17 mouse cellular contexts compared by ENCODE assay signal in genomic region chr7:3354850-3355249, GRCm38 (mm10). TPM values are rescaled to one million over a fixed set of nuclear protein-coding genes. Genes with fewer than 3 reads are reported as not detected.
"Had no signal": no experiment of that assay in that cellular context is flagged by ENCODE, and none has a peak within 500 bp of the region (broad histone marks: within the 10 kb centered on the region; RNA-seq: fewer than 3 reads in every experiment).

No protein-coding gene starts in this region.

- H3K4me1 ChIP-seq: megakaryocyte, embryonic 14.5 days; midbrain, embryonic 12.5 days; midbrain, embryonic 15.5 days; neural tube, embryonic 12.5 days; stomach, embryonic 15.5 days had no signal

- H3K27me3 ChIP-seq: midbrain, embryonic 15.5 days; neural tube, embryonic 12.5 days; stomach, embryonic 15.5 days had no signal

- H3K4me2 ChIP-seq: lung, embryonic 14.5 days; midbrain, embryonic 12.5 days; midbrain, embryonic 15.5 days; neural tube, embryonic 12.5 days; stomach, embryonic 15.5 days had no signal

- H3K4me3 ChIP-seq: megakaryocyte, embryonic 14.5 days; midbrain, embryonic 12.5 days; midbrain, embryonic 15.5 days; neural tube, embryonic 12.5 days; stomach, embryonic 15.5 days had no signal

- H3K9me3 ChIP-seq: megakaryocyte, embryonic 14.5 days; midbrain, embryonic 12.5 days; midbrain, embryonic 15.5 days; neural tube, embryonic 12.5 days; stomach, embryonic 15.5 days had no signal

- DNase-seq: lung, adult 18-20 months; lung, embryonic 14.5 days; lung, postnatal 10 days; right cerebral cortex, postnatal 14 days; thymus, adult 2 months; thymus, postnatal 25 days; thymus, postnatal 4 days had no signal

- H3K36me3 ChIP-seq: stomach, embryonic 15.5 days had no signal

- H3K27ac ChIP-seq: macrophage; midbrain, embryonic 12.5 days; midbrain, embryonic 15.5 days; neural tube, embryonic 12.5 days; stomach, embryonic 15.5 days; stomach, postnatal 0 days had no signal

- H3K9ac ChIP-seq: lung, embryonic 14.5 days; midbrain, embryonic 12.5 days; midbrain, embryonic 15.5 days; neural tube, embryonic 12.5 days; stomach, embryonic 15.5 days had no signal

- ATAC-seq: midbrain, embryonic 15.5 days had no signal

RNA-seq across cellular contexts. Expression of gene Cacng7, which starts 22.1 kb away (rescaled TPM):
- total RNA-seq: megakaryocyte progenitor cell, adult 5-6 weeks; monocyte, adult 5-6 weeks; neutrophil, adult 5-6 weeks had no signal
- polyA plus RNA-seq: macrophage had no signal

RNA-seq across cellular contexts. Expression of gene Cacng8, which starts 35.6 kb away (rescaled TPM):
- total RNA-seq: megakaryocyte progenitor cell, adult 5-6 weeks; monocyte, adult 5-6 weeks; neutrophil, adult 5-6 weeks had no signal
- polyA plus RNA-seq: macrophage had no signal
